Mouse (Mus musculus): ENCODE measurements at regions not wholly inside any gene's neighbourhood (a gene's known extent, or its start where the extent isn't known, plus 50 kb on each side); places are given as distances from the start of the nearest gene placed in this dataset.

- DNase-seq = no peak
These were observed 113.6 kb upstream of the Irf2bp2 start for GRCm38 (mm10) chr8:126707300-126707902.

- no peak for DNase-seq
These were observed 112.5 kb upstream of the Irf2bp2 start for GRCm38 (mm10) chr8:126706247-126706646.

- no peak for DNase-seq
These were observed 111.6 kb upstream of the Irf2bp2 start for GRCm38 (mm10) chr8:126705391-126705790.

- no peak for DNase-seq
These were observed 110.9 kb upstream of the Irf2bp2 start for GRCm38 (mm10) chr8:126704706-126705105.

- DNase-seq = no peak
These were observed 109.8 kb upstream of the Irf2bp2 start for GRCm38 (mm10) chr8:126703546-126703945.

- no peak for DNase-seq
These were observed 108.5 kb upstream of the Irf2bp2 start for GRCm38 (mm10) chr8:126702294-126702693.

- no peak for DNase-seq
These were observed 105.6 kb upstream of the Irf2bp2 start for GRCm38 (mm10) chr8:126699389-126699775.

GRCm38 (mm10) chr8:126698601-126699388 is 105.0 kb upstream of the Irf2bp2 start:
- no peak for DNase-seq

GRCm38 (mm10) chr8:126696346-126697010 is 102.7 kb upstream of the Irf2bp2 start:
- no peak for DNase-seq

- peak; percentile 64 to 66 for DNase-seq
These were observed 100.6 kb upstream of the Irf2bp2 start for GRCm38 (mm10) chr8:126694370-126694769.

- no peak for DNase-seq
These were observed 99.9 kb upstream of the Irf2bp2 start for GRCm38 (mm10) chr8:126693642-126694041.

- DNase-seq = no peak
These were observed 98.9 kb upstream of the Irf2bp2 start for GRCm38 (mm10) chr8:126692711-126693110.

GRCm38 (mm10) chr8:126692263-126692662 is 98.5 kb upstream of the Irf2bp2 start:
- no peak for DNase-seq

- no peak for DNase-seq
These were observed 94.7 kb upstream of the Irf2bp2 start for GRCm38 (mm10) chr8:126688450-126688849.

- no peak for DNase-seq
These were observed 94.2 kb upstream of the Irf2bp2 start for GRCm38 (mm10) chr8:126688014-126688413.

GRCm38 (mm10) chr8:126686827-126687226 is 93.0 kb upstream of the Irf2bp2 start:
- DNase-seq = no peak

GRCm38 (mm10) chr8:126685365-126685764 is 91.6 kb upstream of the Irf2bp2 start:
- DNase-seq = no peak

- DNase-seq = no peak
These were observed 90.2 kb upstream of the Irf2bp2 start for GRCm38 (mm10) chr8:126683950-126684349.

- no peak for DNase-seq
These were observed 89.8 kb upstream of the Irf2bp2 start for GRCm38 (mm10) chr8:126683555-126683947.

GRCm38 (mm10) chr8:126682817-126683554 is 89.2 kb upstream of the Irf2bp2 start:
- DNase-seq = peak; percentile 48 to 56

GRCm38 (mm10) chr8:126681948-126682651 is 88.3 kb upstream of the Irf2bp2 start:
- DNase-seq = no peak

Data from layer of hippocampus, postnatal 36 days (tissue).